Mouse (Mus musculus): ENCODE measurements around the gene Susd1.

Gene Susd1

DNA sequence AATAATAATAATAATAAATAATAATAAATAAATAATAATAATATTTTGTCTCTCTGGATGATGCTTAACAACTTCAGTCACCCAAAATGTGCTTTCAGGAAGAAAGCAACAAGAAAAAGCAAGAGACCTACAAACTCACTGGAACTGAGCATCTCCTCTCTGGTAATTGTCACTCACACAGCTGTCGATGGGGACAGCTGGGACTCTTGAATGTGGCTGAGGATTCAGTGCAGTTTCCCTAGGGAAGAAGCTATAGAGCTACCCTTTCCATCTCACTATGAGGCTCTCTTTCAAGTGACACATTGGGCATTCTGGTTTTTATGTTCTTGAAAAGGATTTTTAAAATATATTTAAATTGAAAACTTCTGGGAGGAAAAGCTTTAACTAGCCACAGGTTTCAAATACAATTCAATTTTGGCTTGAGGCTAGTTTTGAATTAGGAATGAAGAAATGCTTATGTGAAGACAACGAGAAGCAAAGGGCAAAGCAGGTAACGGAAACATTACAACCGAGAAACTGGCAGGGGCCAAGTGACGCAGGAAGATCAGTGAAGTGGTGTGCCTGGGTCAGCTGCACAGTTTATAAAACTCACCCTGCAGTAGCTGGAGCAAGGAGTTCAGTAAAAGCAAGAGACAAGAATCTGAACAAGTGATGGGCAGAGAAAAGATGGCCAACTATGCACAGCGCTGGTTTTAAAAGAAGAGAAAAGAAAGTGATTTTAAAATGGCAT is 112.2 kb downstream of the Susd1 start:
- no peak for DNase-seq (ENCODE audit: extremely low read depth, low read depth, low spot score)

DNA sequence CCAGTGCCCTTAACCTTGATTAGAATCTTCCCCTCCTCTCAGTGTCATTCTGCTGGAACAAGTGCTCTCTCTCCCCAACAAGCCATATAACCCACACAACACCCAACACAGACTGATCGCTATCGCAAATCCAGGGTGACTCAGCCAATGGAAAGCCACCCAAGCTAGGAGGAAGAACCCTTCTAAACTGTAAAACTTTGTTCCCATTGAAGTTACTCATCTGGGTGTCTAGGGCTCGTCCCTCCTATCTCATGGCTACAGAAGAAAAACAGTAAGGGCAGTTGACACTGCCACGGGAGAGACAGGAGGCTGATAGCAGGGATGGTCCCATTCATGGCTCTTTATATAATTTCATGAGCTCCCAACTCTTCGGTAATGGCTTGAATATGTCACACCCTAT is 114.1 kb downstream of the Susd1 start:
- DNase-seq (ENCODE audit: extremely low read depth, low read depth, low spot score): no peak

GRCm38 (mm10) chr4:59323231-59323651 is 115.2 kb downstream of the Susd1 start:
- DNase-seq (ENCODE audit: extremely low read depth, low read depth, low spot score): no peak

GRCm38 (mm10) chr4:59322733-59323132 is 115.7 kb downstream of the Susd1 start:
- DNase-seq (ENCODE audit: extremely low read depth, low read depth, low spot score): no peak

GRCm38 (mm10) chr4:59322056-59322455 is 116.4 kb downstream of the Susd1 start:
- DNase-seq (ENCODE audit: extremely low read depth, low read depth, low spot score): no peak

DNA sequence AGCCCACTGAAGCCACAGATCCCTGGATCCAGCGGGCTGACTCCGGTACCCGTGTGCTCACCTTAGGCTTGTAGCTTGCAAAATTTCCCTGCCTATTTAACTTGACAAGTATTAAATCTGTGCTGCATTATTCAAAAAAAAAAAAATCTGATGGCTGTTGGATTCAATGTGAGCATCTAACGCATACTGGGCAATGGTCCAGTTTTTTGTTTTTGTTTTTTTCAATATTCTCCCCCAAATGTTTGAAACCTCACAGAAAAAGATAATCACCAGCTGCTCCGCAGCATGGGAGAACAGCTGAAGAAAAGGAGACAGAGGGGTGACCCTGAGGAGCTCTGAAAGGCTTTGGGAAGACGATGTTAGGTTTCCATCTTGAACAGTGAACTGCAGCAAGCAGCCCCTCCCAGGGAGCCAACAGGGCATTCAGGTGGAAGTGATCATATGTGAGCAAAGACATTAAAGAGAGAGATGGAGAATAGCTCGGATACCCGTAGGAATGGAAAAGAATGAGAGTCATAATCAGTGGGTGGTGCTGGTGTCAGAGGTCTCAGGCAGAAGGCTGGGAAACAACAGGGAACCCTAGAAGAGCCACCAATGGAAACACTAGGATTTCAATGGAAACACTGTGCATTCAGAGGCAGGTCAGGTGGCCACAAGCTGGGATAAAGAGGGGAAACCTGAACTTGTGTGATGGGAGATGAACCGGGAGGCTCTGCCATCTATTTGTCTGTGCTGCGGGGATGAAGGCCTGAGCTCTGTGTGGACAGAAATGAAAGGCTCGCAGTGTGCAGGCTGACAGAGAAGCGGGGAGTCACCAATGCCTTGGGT is 117.0 kb downstream of the Susd1 start:
- DNase-seq (ENCODE audit: extremely low read depth, low read depth, low spot score): no peak

GRCm38 (mm10) chr4:59319136-59319941 is 119.1 kb downstream of the Susd1 start:
- DNase-seq (ENCODE audit: extremely low read depth, low read depth, low spot score): no peak

GRCm38 (mm10) chr4:59318602-59319001 is 119.8 kb downstream of the Susd1 start:
- no peak for DNase-seq (ENCODE audit: extremely low read depth, low read depth, low spot score)

DNA sequence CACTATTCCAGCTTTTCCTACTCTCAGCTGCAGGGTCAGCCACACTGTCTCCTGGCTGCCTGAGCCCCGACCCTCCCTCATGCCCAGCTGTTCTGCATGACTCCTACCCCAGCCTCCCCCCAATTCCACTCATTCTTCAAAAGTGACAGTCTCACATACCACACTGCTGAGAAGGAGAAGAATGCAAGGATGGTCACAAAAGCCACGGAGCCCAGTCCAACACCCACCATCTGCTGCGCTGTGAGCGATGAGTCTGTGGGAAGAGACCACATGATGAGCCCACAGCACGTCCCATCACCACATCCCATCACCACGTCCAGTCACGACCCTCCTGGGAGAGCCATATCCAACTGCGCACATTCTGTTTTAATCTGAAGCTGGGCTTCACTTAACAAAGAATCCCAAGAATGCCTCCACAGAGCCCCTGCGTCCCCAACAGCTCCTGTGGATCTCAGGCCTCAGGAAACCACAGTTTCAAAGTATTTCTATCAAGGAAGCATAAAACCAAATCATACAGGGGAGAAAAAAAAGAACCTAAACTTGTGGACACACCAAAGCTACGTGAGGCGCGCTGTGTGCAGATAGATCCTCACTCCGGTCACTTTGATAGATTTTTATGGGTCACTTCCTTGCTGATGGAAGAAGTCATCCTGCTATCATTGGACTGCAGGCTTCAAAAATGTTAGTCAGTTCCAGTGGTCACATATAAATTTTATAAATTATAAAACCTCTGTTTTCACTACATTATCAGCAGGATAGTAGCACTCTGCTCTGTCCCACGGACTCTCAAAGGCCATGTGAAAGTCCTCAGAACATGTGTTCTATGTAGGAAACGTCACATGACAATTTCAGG is 122.7 kb downstream of the Susd1 start:
- DNase-seq (ENCODE audit: extremely low read depth, low read depth, low spot score): no peak

- DNase-seq (ENCODE audit: extremely low read depth, low read depth, low spot score): no peak
Measured at GRCm38 (mm10) chr4:59314939-59315552, 123.4 kb downstream of the Susd1 start.

GRCm38 (mm10) chr4:59312945-59313344 is 125.5 kb downstream of the Susd1 start:
- no peak for DNase-seq (ENCODE audit: extremely low read depth, low read depth, low spot score)

GRCm38 (mm10) chr4:59310590-59310989 is 127.8 kb downstream of the Susd1 start:
- no peak for DNase-seq (ENCODE audit: extremely low read depth, low read depth, low spot score)

DNA sequence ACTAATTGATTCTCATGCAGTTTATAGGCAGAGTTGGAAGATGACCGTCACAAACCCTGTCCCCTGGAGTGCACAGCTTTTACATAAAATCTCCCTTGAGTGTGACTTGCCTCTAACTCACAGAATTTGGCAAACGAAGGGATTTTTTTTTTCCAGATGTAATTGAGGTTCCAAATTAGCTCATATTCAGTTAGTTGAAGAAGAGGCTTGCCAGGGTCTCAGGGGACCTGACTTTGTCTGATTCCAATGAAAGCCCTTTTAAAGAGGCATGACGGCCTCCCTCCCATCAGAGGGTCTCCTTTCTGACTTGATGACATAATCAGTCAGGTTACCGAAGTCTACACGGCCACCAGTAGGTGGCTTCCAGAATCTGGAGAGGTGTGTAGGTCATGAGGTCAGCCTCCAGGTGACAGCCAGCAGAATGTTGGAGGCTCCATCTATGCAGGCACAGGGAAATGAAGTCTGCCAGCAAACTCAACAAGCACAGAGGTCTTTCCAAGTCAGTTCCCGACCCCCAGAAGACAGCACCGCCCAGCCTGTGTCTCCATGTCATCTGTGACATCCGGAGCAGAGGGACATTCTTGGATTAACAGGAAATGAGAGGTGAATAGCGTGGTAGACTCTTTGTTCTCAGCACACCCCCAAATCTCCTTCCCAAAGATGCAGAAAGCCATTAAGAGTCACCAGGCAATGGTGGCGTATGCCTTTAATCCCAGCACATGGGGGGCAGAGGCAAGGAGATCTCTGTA is 130.4 kb downstream of the Susd1 start:
- no peak for DNase-seq (ENCODE audit: extremely low read depth, low read depth, low spot score)

- DNase-seq (ENCODE audit: extremely low read depth, low read depth, low spot score): no peak
Measured at GRCm38 (mm10) chr4:59302387-59302786, 136.0 kb downstream of the Susd1 start.

DNA sequence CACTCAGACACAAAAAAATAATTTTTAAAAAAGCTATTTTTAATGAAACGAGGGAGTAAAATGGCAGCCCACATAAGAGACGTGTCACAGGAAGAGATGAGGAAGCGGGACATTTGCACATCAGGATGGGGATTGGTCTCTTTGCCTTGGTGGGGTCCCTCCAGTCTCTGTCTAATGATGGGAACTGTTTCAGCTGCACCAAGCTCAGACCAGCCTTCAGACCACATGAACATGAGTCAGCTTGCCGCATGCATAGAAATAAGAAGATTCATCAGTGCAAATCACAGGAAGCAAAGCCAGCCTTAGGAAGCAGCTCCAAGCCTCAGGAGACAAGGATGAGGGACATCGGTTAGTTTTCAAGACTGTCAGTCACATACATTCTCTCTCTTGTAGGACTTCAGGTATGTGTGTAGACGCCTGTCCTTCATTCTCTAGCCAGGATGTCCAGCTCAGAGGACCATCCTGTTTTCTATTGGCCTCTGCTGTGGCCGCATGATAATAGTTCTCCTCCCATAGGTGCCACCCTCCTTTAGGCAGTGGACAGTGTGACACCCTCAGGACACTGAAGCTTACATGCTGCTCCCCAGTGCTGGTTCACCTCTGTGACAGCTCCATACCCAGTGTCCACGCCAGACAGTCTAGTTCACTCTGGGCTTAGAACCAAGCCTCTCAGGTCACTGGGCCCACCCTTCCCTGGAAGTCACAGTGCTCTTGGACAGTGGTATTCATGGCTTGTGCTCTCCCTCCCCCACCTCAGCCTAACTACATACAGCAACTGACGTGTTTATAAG is 137.2 kb downstream of the Susd1 start:
- no peak for DNase-seq (ENCODE audit: extremely low read depth, low read depth, low spot score)

GRCm38 (mm10) chr4:59298719-59299496 is 139.5 kb downstream of the Susd1 start:
- no peak for DNase-seq (ENCODE audit: extremely low read depth, low read depth, low spot score)

GRCm38 (mm10) chr4:59295127-59295526 is 143.3 kb downstream of the Susd1 start:
- DNase-seq (ENCODE audit: extremely low read depth, low read depth, low spot score): no peak

GRCm38 (mm10) chr4:59294661-59295060 is 143.8 kb downstream of the Susd1 start:
- no peak for DNase-seq (ENCODE audit: extremely low read depth, low read depth, low spot score)
